Mouse (Mus musculus) myocyte (in vitro differentiated cells): ENCODE results near the gene Tox2. TPM values are rescaled to one million over a fixed set of nuclear protein-coding genes. Genes with fewer than 3 reads are reported as not detected.

Source experiments
- H3K27me3 ChIP-seq: one replicate; pipeline ENCODE4 v1.6.1; 2011; ENCODE audit not compliant: control insufficient read depth, insufficient read depth, insufficient read length
- H3K36me3 ChIP-seq: one replicate; pipeline ENCODE4 v1.6.1; 2011; ENCODE audit not compliant: control insufficient read depth, insufficient read depth
- H3K4me2 ChIP-seq: one replicate; pipeline ENCODE4 v1.6.1; 2011; ENCODE audit warnings: low read depth, control low read depth
- H3K4me3 ChIP-seq: one replicate; pipeline ENCODE4 v1.5.1; 2011; ENCODE audit warnings: mild to moderate bottlenecking, control low read depth, moderate library complexity
- H3K79me2 ChIP-seq: one replicate; pipeline ENCODE4 v1.6.1; 2011; ENCODE audit not compliant: control insufficient read depth, insufficient read depth
- H3ac ChIP-seq: one replicate; pipeline ENCODE4 v1.6.1; 2011; ENCODE audit not compliant: control insufficient read depth, insufficient read length
- CEBPB ChIP-seq: IDR thresholded peaks from 2 replicates; pipeline ENCODE4 v1.6.1; 2011; ENCODE audit warnings: mild to moderate bottlenecking, moderate library complexity; ENCODE audit not compliant: poor library complexity, insufficient read depth, severe bottlenecking
- E2F4 ChIP-seq: IDR thresholded peaks from one replicate; pipeline ENCODE4 v1.6.1; 2011; ENCODE audit warnings: mild to moderate bottlenecking, control low read depth, moderate library complexity; ENCODE audit not compliant: insufficient read depth
- MAX ChIP-seq: IDR thresholded peaks from one replicate; pipeline ENCODE4 v1.6.1; 2011; ENCODE audit warnings: low read depth, mild to moderate bottlenecking, control low read depth
- MYOD1 ChIP-seq, 3 experiments: IDR thresholded peaks; one replicate each; pipeline ENCODE4 v1.6.1; 2011; ENCODE audit warnings: control low read depth in 2 of 3, low read depth in 2 of 3, mild to moderate bottlenecking in 2 of 3, moderate library complexity in 1 of 3; ENCODE audit not compliant: insufficient read length in 2 of 3, control insufficient read depth in 1 of 3
- MYOG ChIP-seq, 3 experiments: IDR thresholded peaks; one replicate each; pipeline ENCODE4 v1.6.1; 2011; ENCODE audit warnings: control low read depth in 2 of 3, low read depth in 2 of 3, mild to moderate bottlenecking in 2 of 3; ENCODE audit not compliant: insufficient read length in 2 of 3, control insufficient read depth in 1 of 3, insufficient read depth in 1 of 3
- POLR2A ChIP-seq: IDR thresholded peaks from one replicate; pipeline ENCODE4 v1.6.1; 2011; ENCODE audit warnings: low read depth, mild to moderate bottlenecking, control low read depth, moderate library complexity; ENCODE audit not compliant: insufficient read length
- POLR2AphosphoS2 ChIP-seq: IDR thresholded peaks from one replicate; pipeline ENCODE4 v1.6.1; 2011; ENCODE audit warnings: low read depth, control low read depth; ENCODE audit not compliant: insufficient read length
- REST ChIP-seq: IDR thresholded peaks from one replicate; pipeline ENCODE4 v1.6.1; 2011; ENCODE audit warnings: mild to moderate bottlenecking, control low read depth, moderate library complexity; ENCODE audit not compliant: insufficient read depth, insufficient read length
- SRF ChIP-seq: IDR thresholded peaks from one replicate; pipeline ENCODE4 v1.6.1; 2011; ENCODE audit warnings: low read depth; ENCODE audit not compliant: control insufficient read depth, insufficient read length
- TCF12 ChIP-seq: IDR thresholded peaks from one replicate; pipeline ENCODE4 v1.6.1; 2011; ENCODE audit warnings: mild to moderate bottlenecking, control low read depth; ENCODE audit not compliant: poor library complexity, insufficient read depth, severe bottlenecking
- TCF3 ChIP-seq: IDR thresholded peaks from one replicate; pipeline ENCODE4 v1.6.1; 2011; ENCODE audit warnings: low read depth, control low read depth; ENCODE audit not compliant: insufficient read length
- USF1 ChIP-seq: IDR thresholded peaks from one replicate; pipeline ENCODE4 v1.6.1; 2011; ENCODE audit warnings: low read depth, mild to moderate bottlenecking, control low read depth, moderate library complexity
- polyA plus RNA-seq: library from polyadenylated mRNA; unstranded; fragments of >200 nt; fragmentation: generic; extraction: Trizol; gene quantifications from one replicate; pipeline ENCODE4 v1.2.1, GENCODE M21; 2012; ENCODE audit warnings: missing spikeins

Gene Tox2
- polyA plus RNA-seq, 1 experiment: 0.05 TPM

DNA sequence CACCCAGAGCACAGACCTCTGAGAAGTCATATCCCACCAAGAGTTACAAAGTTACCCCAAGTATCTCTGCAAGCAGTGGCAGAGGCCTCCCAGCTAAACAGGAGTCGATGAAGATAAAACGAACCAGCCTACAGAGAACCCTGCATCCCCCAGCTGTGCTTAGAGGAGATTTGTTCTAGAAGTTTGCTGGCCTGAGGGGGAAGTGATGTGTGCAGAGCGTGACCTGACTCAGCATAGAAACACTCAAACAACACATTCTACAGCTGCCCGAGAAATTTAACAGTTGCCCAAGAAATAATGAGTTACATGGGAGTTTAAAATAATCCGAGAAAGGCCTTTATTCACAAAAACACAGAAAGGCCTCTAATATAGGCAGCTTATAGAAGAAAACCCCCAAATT, 155.7 kb downstream of the Tox2 start:
- no peak overlapping the region for H3ac ChIP-seq
- peaks cover 4% of the 10 kb centered on the region for H3K36me3 ChIP-seq
- H3K4me2 ChIP-seq: no peak overlapping the region
- TF ChIP-seq CEBPB (no peak), TCF3 (no peak), POLR2AphosphoS2 (no peak), REST (no peak), TCF12 (no peak), USF1 (no peak), MYOG (IDR thresholded peaks at IDR 0.05; ENCODE audit: control insufficient read depth in 1 of 3, insufficient read depth in 1 of 3, insufficient read length in 2 of 3, low read depth in 2 of 3) (no peak), SRF (no peak), MYOD1 (IDR thresholded peaks at IDR 0.05; ENCODE audit: control insufficient read depth in 1 of 3, insufficient read length in 2 of 3, low read depth in 2 of 3) (no peak), POLR2A (no peak), MAX (no peak), E2F4 (no peak)
- H3K79me2 ChIP-seq: peaks cover 14% of the 10 kb centered on the region
- no peak overlapping the region for H3K4me3 ChIP-seq
- no peaks in the 10 kb centered on the region for H3K27me3 ChIP-seq

DNA sequence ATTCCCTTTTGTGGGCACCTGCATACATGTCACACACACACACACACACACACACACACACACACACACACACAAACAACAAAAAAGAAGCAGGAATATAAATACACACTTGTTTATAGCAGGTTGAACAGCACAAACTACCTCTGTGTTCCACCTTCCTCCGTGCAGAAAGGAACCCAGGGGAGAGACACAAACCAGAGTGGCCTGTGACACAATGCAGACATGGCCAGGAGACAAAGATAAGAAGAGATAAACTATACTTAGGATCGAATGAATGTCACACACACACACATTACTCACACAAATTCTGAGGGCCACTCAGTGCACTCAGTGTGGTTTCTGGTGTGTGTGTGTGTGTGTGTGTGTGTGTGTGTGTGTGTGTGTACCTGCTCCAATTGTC, 156.3 kb downstream of the Tox2 start:
- Histone ChIP-seq H3ac (no peak overlapping the region), H3K4me3 (no peak overlapping the region), H3K27me3 (no peaks in the 10 kb centered on the region), H3K4me2 (no peak overlapping the region), H3K36me3 (peaks cover 4% of the 10 kb centered on the region), H3K79me2 (peaks cover 17% of the 10 kb centered on the region)
- no peak for TF ChIP-seq POLR2A
- no peak for TF ChIP-seq E2F4
- TF ChIP-seq USF1: no peak
- no peak for TF ChIP-seq REST
- TF ChIP-seq POLR2AphosphoS2: no peak
- no peak for TF ChIP-seq MYOD1 (IDR thresholded peaks at IDR 0.05; ENCODE audit: control insufficient read depth in 1 of 3, insufficient read length in 2 of 3, low read depth in 2 of 3)
- TF ChIP-seq CEBPB: no peak

DNA sequence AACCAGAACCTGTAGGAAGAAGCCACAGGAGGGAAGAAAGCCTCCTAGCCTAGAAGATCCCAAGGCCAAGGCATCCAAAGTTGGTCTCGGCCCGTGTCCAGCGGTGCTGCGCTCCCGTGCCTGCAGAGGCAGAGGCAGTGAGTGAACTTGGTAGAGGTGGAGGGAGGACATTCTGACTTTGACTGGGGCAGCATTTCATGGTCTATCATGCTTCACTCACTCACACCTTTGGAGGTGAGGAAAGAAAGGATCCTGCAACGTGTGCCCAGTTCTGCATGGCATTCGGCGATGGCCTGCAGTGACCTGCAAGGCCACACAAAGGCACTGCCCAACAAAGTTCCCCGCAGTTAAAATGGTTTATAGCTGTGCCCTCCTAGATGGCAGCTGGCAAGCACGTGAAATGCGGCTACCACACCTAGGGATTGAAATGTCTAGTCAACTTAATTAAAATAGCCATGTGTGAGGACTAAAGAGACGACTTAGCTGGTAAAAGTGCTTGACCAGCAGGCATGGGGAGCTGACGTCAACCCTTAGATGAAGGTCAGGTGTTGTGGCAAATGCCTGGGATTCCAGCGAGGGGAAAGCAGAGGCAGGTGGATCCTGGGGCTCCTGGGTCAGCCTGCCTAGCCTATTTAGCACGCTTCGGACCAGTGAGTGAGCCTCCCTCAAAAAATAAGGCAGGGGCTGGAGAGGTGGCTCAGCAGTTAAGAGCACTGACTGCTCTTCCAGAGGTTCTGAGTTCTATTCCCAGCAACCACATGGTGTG, 158.1 kb downstream of the Tox2 start:
- Histone ChIP-seq H3K79me2 (peaks cover 18% of the 10 kb centered on the region), H3K36me3 (peaks cover 4% of the 10 kb centered on the region), H3K4me2 (no peak overlapping the region), H3K4me3 (no peak overlapping the region), H3K27me3 (no peaks in the 10 kb centered on the region), H3ac (no peak overlapping the region)
- TF ChIP-seq TCF12 (no peak), MYOG (IDR thresholded peaks at IDR 0.05; ENCODE audit: control insufficient read depth in 1 of 3, insufficient read depth in 1 of 3, insufficient read length in 2 of 3, low read depth in 2 of 3) (peak in 1 of 3 experiments; percentile 75), POLR2A (peak; percentile 3), SRF (no peak), USF1 (no peak), CEBPB (no peak), TCF3 (no peak), E2F4 (no peak), MYOD1 (IDR thresholded peaks at IDR 0.05; ENCODE audit: control insufficient read depth in 1 of 3, insufficient read length in 2 of 3, low read depth in 2 of 3) (peak in 1 of 3 experiments; percentile 57), REST (no peak), MAX (no peak), POLR2AphosphoS2 (peak; percentile 28)

DNA sequence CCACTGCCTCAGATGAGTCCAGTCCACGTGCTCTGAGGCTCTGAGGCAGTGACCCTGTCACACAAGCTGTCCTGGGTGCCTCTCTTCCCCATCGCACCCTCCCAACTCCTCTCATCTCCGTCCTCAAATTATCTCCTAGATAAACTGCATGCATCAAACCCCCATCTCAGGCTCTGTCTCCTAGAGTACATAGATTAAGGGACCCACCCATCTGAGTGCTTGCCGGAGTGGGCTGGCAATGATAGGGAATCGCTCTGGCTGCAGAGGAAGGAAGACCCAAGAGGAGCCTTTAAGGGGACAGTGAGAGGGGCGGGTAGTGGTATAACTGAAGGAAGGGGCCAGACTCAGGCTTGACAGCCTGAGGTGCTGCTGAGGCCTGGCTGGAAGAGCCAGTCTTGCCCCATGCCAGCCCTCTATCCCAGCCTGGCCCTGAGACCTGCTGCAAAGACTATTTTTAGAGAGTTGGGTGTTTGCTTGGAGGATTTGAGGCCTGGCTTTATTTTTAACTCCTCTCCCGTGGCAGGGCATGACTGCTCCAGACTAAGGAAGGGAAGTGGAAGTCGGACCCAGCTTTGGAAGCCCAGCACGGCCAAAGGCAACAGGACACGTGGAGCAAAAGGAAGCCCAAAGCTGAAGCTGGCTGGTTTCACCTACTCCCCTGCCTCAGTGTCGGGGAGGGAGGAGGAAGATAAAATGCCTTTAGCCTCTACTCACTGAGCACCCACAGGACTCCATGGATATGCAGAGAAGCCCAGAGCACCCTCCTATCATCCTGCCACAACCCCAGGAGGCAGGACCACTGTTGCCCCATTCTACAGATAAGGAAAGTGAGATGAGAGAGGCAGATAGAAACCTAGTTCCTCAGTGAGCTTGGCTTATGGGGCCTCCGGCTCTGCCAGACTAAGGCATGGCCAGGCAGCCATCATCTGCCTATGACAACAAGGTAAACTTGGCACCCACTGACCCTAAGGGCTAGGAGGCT, 160.3 kb downstream of the Tox2 start:
- TF ChIP-seq POLR2A (no peak), TCF12 (no peak), MAX (no peak), TCF3 (no peak), E2F4 (no peak), REST (no peak), MYOG (IDR thresholded peaks at IDR 0.05; ENCODE audit: control insufficient read depth in 1 of 3, insufficient read depth in 1 of 3, insufficient read length in 2 of 3, low read depth in 2 of 3) (peak in 1 of 3 experiments; percentile 9)
- Histone ChIP-seq H3K79me2 (peaks cover 31% of the 10 kb centered on the region), H3ac (no peak overlapping the region), H3K4me2 (peak overlapping the region; percentile 47), H3K4me3 (no peak overlapping the region), H3K27me3 (no peaks in the 10 kb centered on the region), H3K36me3 (peaks cover 12% of the 10 kb centered on the region)
